Mouse (Mus musculus): Measurements from ENCODE around the gene Dis3l. TPM values are rescaled to one million over a fixed set of nuclear protein-coding genes. Genes with fewer than 3 reads are reported as not detected.

The Dis3l gene
- total and polyA plus RNA-seq, 2 experiments = 7.7 to 10.8 TPM

DNA sequence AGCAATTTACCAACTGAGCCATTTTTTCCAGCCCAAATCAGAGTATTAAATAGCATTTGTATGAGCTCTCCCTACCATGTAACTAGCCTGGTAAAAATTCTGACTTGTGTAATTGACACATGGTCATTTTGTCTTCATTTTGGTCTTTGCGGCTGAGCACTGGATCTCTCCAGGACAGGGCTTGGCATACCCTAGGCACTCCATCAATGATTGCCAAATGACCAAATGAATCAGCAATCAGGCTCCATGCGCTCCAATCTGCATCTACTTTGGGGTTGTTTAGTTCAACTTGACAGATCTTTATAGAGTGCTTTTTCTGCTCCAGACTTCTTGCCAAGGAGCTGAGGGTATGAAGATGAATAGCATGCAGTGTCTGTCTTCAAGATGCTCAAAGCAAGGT, 35.3 kb upstream of the Dis3l start:
- Histone ChIP-seq H3K36me3 (ENCODE audit: control insufficient read depth, insufficient read depth, low read length) (no peaks in the 10 kb centered on the region), H3K27me3 (ENCODE audit: control insufficient read depth, insufficient read depth, low read length) (no peaks in the 10 kb centered on the region), H3K27ac (replicated peaks; ENCODE audit: insufficient read depth, low read depth, low read length) (no peak overlapping the region), H3K9ac (ENCODE audit: low read depth, low read length) (no peak overlapping the region), H3K79me2 (ENCODE audit: control insufficient read depth, insufficient read depth, low read length) (no peaks in the 10 kb centered on the region), H3K4me3 (ENCODE audit: insufficient read depth, low read depth, low read length) (no peak overlapping the region), H3K4me1 (ENCODE audit: control insufficient read depth, insufficient read depth, low read length) (no peaks in the 10 kb centered on the region)
- DNase-seq (ENCODE audit: extremely low read depth, low read depth, low spot score) = no peak
- no peak for TF ChIP-seq CTCF (IDR thresholded peaks at IDR 0.05; ENCODE audit: low read depth, low read length)
- no peak for TF ChIP-seq POLR2A (IDR thresholded peaks at IDR 0.05; ENCODE audit: extremely low read depth, insufficient read depth, low read length)
- 84% methylated on average over 2 of the region's 2 CpGs for WGBS

- WGBS = 80% methylated on average over 11 of the region's 11 CpGs
- H3K9ac ChIP-seq (ENCODE audit: low read depth, low read length) = no peak overlapping the region
- no peaks in the 10 kb centered on the region for H3K36me3 ChIP-seq (ENCODE audit: control insufficient read depth, insufficient read depth, low read length)
- no peak for DNase-seq (ENCODE audit: extremely low read depth, low read depth, low spot score)
- H3K79me2 ChIP-seq (ENCODE audit: control insufficient read depth, insufficient read depth, low read length) = no peaks in the 10 kb centered on the region
- no peak overlapping the region for H3K4me3 ChIP-seq (ENCODE audit: insufficient read depth, low read depth, low read length)
- H3K27ac ChIP-seq (replicated peaks; ENCODE audit: insufficient read depth, low read depth, low read length) = no peak overlapping the region
- no peaks in the 10 kb centered on the region for H3K4me1 ChIP-seq (ENCODE audit: control insufficient read depth, insufficient read depth, low read length)
- H3K27me3 ChIP-seq (ENCODE audit: control insufficient read depth, insufficient read depth, low read length) = 0 out of 2 replicates have a peak, but pooled peaks cover 2% of the 10 kb centered on the region
- TF ChIP-seq POLR2A (IDR thresholded peaks at IDR 0.05; ENCODE audit: extremely low read depth, insufficient read depth, low read length) (no peak), CTCF (IDR thresholded peaks at IDR 0.05; ENCODE audit: low read depth, low read length) (no peak)
Measured at GRCm38 (mm10) chr9:64371305-64371819, 30.3 kb upstream of the Dis3l start.

DNA sequence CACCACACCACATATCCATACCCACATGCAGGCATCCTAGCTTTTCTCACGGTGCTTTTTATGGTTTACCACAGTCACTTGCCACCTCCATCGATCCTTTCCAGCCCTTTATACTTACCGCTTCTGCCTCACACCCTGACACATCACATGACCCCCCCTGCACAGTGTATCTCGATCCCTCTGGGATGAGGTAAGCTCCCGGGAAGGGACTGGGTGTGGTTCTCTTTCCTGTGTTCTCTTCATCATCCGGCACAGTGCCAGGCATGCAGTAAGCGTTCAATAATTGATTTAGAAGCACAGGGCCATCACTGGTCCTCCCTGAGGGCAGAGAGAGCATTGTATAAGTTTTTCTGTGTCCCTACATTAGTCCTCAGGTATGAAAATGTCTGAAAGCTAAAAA, 28.8 kb upstream of the Dis3l start:
- H3K9ac ChIP-seq (ENCODE audit: low read depth, low read length) = no peak overlapping the region
- 0 out of 2 replicates have a peak, but pooled peaks cover 2% of the 10 kb centered on the region for H3K27me3 ChIP-seq (ENCODE audit: control insufficient read depth, insufficient read depth, low read length)
- no peak for TF ChIP-seq CTCF (IDR thresholded peaks at IDR 0.05; ENCODE audit: low read depth, low read length)
- no peak for TF ChIP-seq POLR2A (IDR thresholded peaks at IDR 0.05; ENCODE audit: extremely low read depth, insufficient read depth, low read length)
- DNase-seq (ENCODE audit: extremely low read depth, low read depth, low spot score) = no peak
- no peaks in the 10 kb centered on the region for H3K36me3 ChIP-seq (ENCODE audit: control insufficient read depth, insufficient read depth, low read length)
- no peak overlapping the region for H3K27ac ChIP-seq (replicated peaks; ENCODE audit: insufficient read depth, low read depth, low read length)
- 51% methylated on average over 7 of the region's 7 CpGs for WGBS
- H3K4me3 ChIP-seq (ENCODE audit: insufficient read depth, low read depth, low read length) = no peak overlapping the region
- H3K79me2 ChIP-seq (ENCODE audit: control insufficient read depth, insufficient read depth, low read length) = no peaks in the 10 kb centered on the region
- no peaks in the 10 kb centered on the region for H3K4me1 ChIP-seq (ENCODE audit: control insufficient read depth, insufficient read depth, low read length)

- no peak for TF ChIP-seq CTCF (IDR thresholded peaks at IDR 0.05; ENCODE audit: low read depth, low read length)
- TF ChIP-seq POLR2A (IDR thresholded peaks at IDR 0.05; ENCODE audit: extremely low read depth, insufficient read depth, low read length) = no peak
- Histone ChIP-seq H3K36me3 (ENCODE audit: control insufficient read depth, insufficient read depth, low read length) (no peaks in the 10 kb centered on the region), H3K27me3 (ENCODE audit: control insufficient read depth, insufficient read depth, low read length) (no peaks in the 10 kb centered on the region), H3K27ac (replicated peaks; ENCODE audit: insufficient read depth, low read depth, low read length) (no peak overlapping the region), H3K79me2 (ENCODE audit: control insufficient read depth, insufficient read depth, low read length) (no peaks in the 10 kb centered on the region), H3K4me1 (ENCODE audit: control insufficient read depth, insufficient read depth, low read length) (no peaks in the 10 kb centered on the region), H3K4me3 (ENCODE audit: insufficient read depth, low read depth, low read length) (no peak overlapping the region), H3K9ac (ENCODE audit: low read depth, low read length) (no peak overlapping the region)
- DNase-seq (ENCODE audit: extremely low read depth, low read depth, low spot score) = peak; percentile 55
- WGBS = 87% methylated on average over 9 of the region's 9 CpGs
Measured at GRCm38 (mm10) chr9:64361231-64361950, 20.3 kb upstream of the Dis3l start.

DNA sequence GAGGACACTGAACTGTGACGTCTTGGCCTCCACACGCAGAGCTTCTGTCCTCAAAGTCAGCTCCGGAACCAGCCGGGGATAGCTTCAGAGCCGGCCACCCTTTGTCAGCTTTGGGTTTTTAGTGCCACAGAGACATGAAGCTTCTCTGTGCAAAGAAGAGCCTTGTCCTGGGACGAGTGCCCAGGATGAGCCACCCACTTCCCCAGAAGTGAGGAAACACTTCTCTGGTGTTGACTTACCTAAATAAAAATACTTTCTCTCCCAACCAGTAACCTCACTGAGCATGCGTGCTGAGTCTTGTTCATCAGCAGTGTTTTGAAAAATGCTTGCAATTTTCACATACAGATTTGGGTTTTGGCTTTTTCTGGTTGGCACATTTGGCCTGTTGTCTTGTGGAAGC, 14.5 kb upstream of the Dis3l start:
- no peaks in the 10 kb centered on the region for H3K4me1 ChIP-seq (ENCODE audit: control insufficient read depth, insufficient read depth, low read length)
- H3K4me3 ChIP-seq (ENCODE audit: insufficient read depth, low read depth, low read length) = no peak overlapping the region
- 61% methylated on average over 7 of the region's 7 CpGs for WGBS

GRCm38 (mm10) chr9:64351191-64351590, 10.1 kb upstream of the Dis3l start:
- H3K79me2 ChIP-seq (ENCODE audit: control insufficient read depth, insufficient read depth, low read length) = no peaks in the 10 kb centered on the region
- TF ChIP-seq CTCF (IDR thresholded peaks at IDR 0.05; ENCODE audit: low read depth, low read length) (peak; percentile 44), POLR2A (IDR thresholded peaks at IDR 0.05; ENCODE audit: extremely low read depth, insufficient read depth, low read length) (no peak)
- no peaks in the 10 kb centered on the region for H3K36me3 ChIP-seq (ENCODE audit: control insufficient read depth, insufficient read depth, low read length)
- no peak overlapping the region for H3K9ac ChIP-seq (ENCODE audit: low read depth, low read length)
- H3K4me1 ChIP-seq (ENCODE audit: control insufficient read depth, insufficient read depth, low read length) = no peaks in the 10 kb centered on the region
- H3K4me3 ChIP-seq (ENCODE audit: insufficient read depth, low read depth, low read length) = no peak overlapping the region
- H3K27ac ChIP-seq (replicated peaks; ENCODE audit: insufficient read depth, low read depth, low read length) = no peak overlapping the region
- H3K27me3 ChIP-seq (ENCODE audit: control insufficient read depth, insufficient read depth, low read length) = no peaks in the 10 kb centered on the region
- no peak for DNase-seq (ENCODE audit: extremely low read depth, low read depth, low spot score)
- 53% methylated on average over 3 of the region's 3 CpGs for WGBS

More for the DNA sequence above, 14.5 kb upstream of the Dis3l start:
- TF ChIP-seq CTCF (IDR thresholded peaks at IDR 0.05; ENCODE audit: low read depth, low read length) = no peak
- no peak for TF ChIP-seq POLR2A (IDR thresholded peaks at IDR 0.05; ENCODE audit: extremely low read depth, insufficient read depth, low read length)
- DNase-seq (ENCODE audit: extremely low read depth, low read depth, low spot score) = peak; percentile 47
- H3K79me2 ChIP-seq (ENCODE audit: control insufficient read depth, insufficient read depth, low read length) = no peaks in the 10 kb centered on the region
- H3K36me3 ChIP-seq (ENCODE audit: control insufficient read depth, insufficient read depth, low read length) = no peaks in the 10 kb centered on the region
- no peaks in the 10 kb centered on the region for H3K27me3 ChIP-seq (ENCODE audit: control insufficient read depth, insufficient read depth, low read length)
- H3K27ac ChIP-seq (replicated peaks; ENCODE audit: insufficient read depth, low read depth, low read length) = no peak overlapping the region
- no peak overlapping the region for H3K9ac ChIP-seq (ENCODE audit: low read depth, low read length)
